Mouse (Mus musculus): ENCODE measurements at regions not wholly inside any gene's neighbourhood (a gene's known extent, or its start where the extent isn't known, plus 50 kb on each side); places are given as distances from the start of the nearest gene placed in this dataset.

- TF ChIP-seq TAL1 (IDR thresholded peaks at IDR 0.05; ENCODE audit: low read length) (no peak), GATA1 (IDR thresholded peaks at IDR 0.05; ENCODE audit: low read length) (no peak)
These were observed 116.7 kb upstream of the Itga4 start for GRCm38 (mm10) chr2:79138368-79139109.

All from erythroblast, embryonic 14.5 days (primary cell).